Mouse (Mus musculus): ENCODE measurements around the gene Thy1.
A peak's percentile ranks its signal among the peaks of the same experiment; 100 is the strongest.

Gene Thy1

DNA sequence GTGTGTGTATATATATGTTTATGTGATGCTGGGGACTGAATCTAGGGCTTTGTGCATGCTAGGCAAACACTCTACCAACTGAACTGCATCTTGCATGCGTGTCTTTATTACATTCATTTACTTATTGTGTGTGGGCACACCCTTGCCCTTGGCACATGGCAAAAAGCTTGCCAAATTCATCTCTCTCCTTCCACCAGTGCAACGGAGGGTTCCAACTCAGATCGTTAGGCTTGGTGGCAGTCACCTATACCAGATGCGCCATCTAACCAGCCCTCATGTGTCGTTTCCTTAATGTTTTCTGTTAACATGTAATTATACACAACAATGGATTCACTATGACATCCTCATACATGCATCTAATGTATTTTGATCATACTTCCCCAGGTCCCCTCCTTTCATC, 39.1 kb downstream of the Thy1 start:
- DNase-seq (ENCODE audit: low read depth, low spot score): no peak

DNA sequence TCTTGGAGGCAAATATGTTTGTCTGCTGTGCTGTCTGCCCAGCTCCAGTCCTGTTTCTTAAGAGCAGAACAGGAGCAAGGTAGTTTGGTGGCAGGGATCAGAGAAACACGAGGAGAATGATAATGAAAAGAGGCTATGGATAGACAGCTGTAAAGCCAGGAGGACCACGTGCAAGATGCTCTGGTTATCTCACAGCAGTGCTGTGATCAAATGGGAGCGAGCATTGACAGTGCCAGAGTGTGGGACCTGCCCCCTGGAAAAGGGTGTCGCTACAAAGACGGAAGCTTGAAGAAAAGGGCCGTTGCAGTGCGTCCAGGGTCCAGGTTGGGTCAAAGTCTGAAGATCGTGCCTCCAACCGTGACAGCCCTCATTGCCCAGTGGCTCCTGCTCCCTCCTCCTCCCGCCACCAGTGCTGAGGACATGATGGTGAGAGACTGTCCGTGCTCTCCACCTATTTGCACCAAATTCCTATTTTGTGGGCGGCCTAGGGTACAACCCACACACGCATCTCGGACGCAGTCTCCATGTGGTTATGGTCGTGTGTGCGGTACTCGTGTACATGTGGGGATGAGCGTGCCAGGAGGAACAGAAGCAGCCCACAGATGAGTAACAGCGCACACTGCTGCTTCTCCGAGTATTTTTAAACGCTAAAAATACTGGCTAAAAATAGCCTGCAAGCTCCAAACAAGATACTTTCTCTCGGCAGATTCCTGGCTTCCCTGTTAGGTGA, 40.4 kb downstream of the Thy1 start:
- DNase-seq (ENCODE audit: low read depth, low spot score): no peak

DNA sequence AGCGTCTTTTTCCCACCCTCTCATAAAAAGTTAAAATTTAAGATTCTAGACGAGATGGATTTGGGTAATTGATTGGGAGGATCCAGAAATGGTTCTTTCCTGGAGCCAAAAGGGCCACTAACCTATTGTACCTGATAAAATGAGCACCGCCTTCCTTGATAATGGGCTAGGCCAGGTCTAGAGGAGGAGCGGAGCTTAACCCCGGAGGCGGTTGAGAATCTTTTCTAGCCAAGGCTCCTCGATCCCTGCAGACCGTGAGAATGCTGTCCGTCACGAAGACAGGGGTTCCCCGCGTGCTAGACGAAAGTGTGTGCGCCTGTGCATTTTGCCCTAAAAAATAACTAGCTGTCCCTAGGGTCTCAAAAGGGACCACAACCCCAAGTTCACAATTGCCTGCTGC, 41.1 kb downstream of the Thy1 start:
- DNase-seq (ENCODE audit: low read depth, low spot score): peak; percentile 36

DNA sequence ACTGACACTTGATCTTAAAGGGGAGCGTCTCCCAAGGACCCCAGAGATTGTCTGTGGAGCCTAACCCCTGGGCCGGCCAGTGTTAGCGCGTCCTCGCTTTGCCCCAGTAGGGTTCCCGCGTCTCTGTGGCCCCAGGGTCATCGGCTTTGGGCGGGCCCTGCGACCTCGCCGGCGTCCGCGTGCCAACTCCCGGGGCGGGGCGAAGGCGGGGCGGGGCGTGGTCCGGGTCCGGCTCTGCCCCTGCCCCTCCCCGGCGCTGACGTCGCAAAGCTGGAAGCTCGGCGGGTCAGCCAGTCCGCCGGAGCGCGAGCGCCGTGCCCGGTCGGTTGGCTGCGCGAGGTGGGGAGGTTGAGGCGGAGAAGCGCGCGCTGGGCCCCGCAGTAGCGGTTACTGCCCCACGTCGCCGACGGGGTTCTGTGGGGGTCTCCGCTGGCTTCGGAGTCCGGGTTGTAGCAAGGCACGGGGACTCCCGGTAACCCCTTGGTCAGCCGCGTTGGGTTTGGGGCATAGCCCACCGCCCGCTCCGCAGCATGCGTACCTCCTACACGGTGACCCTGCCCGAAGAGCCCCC, 41.6 kb downstream of the Thy1 start:
- peak; percentile 59 for DNase-seq (ENCODE audit: low read depth, low spot score)

DNA sequence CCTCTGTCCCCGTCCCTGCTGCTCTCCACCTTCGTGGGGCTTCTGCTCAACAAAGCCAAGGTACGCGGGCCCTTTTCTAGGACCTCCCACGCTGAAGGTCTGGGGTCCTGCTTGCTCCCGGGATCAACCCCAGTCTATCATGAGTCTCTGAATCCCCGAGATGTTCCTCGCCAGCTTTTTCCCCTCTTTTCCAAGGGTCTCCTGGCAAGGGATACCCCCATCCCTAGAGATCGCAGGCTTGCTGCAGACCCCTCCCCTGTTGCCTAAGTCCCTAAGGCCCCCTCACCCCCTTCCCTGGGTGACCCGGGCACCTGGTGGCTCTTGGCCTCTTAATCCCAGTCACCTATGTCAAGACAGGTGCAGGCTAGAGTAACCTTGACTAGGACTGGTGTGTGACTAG, 42.1 kb downstream of the Thy1 start:
- DNase-seq (ENCODE audit: low read depth, low spot score): no peak

DNA sequence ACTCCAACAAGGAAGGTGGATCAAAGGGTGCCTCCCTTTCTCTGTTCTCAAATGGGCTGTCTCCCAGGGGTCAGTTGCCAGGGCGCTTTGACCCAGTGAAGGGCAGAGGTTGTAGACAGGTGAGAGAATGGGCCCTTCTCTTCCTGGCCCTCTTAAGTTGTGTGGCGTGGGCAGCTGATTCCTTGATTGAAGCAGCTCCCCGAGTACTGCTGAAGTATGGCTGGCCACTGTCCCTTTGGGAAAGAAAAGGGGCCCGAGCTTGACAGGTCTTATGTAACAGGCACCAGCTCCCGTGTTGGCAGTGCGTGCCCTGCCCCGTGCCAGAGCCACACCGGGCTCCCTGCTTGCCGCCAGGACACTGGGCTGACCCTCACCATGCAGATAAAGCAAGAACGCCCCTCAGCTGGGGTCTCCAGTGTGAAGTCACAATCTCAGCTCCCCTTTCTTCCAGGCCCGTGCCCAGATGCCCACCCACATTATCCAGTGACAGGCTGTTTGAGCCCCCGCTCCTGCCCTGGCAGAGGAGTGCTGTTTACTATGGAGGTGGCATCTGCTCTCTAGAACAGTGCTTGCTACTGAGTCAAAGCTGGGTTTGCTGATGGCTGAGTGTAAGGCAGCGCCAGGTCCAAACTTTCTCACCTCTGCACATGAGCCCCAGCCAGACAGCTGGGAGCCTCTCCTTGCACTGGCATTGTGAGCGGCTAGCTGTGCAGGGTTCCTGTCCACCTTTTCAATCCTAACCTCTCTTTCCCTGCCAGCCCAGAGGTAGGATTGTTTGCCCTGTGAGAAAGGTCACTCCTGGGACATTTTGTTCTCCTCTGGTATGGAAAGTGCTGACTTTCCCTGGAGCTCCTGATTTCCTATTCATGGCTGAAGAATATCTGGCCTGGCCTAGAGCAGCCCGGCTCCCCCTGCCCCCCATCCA, 42.8 kb downstream of the Thy1 start:
- DNase-seq (ENCODE audit: low read depth, low spot score): no peak

DNA sequence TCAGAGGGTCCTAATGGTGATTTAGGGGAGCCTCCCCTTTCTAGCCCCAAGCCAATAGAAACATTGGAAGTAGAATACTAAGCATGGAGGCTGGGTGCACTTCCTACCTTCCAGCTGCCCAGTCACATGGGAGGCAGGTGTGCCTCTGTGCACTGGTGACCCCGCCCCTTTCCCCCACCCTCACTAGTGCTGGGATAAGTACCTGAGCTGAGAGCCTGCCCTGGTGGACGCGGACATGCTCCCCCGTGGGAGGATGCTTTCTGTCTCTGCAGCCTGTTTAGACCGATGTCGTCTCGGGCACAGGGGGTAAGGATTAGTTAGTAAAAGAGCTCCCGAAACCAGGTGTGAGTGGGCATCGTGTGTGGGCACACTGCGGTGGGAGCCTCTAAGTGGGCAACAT, 43.8 kb downstream of the Thy1 start:
- no peak for DNase-seq (ENCODE audit: low read depth, low spot score)

DNA sequence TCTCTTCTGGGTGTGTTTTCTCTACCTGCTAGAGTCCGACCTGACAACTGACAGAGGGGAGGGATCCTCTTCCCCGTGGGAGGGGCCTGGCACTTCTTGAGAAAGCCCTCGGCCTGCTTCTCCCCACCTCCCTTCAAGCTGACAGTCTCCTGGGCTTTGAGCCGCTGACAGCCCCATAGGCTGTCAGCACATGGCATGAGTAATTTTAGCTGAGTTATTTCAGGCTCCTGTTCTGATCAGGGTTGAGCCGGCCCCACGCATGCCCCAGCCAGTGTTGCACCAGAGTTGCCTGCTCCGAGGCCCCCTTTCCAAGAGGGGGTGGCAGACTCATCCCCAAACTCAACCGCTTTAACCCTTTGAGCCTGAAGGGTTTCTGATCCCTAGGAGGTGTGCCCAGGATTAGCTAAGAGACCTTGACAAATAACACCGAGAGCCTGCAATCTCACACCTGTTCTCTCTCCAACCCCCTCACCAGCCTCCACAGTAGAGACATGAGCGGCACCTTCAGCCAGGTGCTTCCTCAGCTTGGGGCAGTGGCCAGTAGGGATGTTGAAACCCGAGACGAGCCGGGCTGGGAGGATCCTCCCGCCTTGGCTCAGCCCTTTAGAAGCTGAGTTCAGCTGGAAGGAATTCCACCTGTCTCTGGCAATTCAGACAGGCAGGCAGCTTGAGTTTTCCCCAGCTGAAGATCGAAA, 44.7 kb downstream of the Thy1 start:
- DNase-seq (ENCODE audit: low read depth, low spot score): no peak

DNA sequence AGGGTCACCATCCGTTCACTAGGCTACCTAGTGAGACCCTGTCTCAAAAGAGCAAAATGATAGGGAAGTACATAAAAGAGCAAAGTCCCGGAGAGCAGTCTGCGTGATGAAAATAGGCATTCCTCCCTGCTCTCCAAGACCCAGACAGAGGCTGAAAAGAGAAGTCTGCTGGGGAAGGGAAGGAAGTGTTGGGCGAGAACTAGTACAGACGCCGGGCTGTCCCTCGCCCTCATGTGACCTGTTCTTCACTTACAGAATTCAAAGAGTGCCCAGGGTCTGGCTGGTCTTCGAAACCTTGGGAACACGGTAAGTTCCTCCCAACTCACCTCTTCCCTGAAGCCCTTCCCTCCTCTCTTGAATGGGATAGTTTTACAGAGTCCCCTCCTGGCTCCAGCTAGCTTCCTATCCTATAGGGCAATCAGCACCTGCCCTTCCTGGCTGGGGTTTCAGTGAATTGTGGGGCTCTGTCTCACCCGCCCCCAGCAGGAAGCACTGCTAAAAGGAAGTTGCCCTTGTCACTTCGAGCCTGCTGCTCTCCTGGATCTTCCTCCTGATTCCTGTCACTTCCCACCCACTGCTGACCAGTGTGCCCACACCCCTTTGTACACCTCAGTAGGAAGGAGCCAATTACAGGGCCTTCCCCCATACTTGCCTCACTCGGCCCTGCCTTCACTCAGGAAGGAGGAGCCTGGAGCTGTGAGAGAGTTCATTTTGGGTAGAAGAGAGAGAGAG, 45.9 kb downstream of the Thy1 start:
- DNase-seq (ENCODE audit: low read depth, low spot score): no peak

DNA sequence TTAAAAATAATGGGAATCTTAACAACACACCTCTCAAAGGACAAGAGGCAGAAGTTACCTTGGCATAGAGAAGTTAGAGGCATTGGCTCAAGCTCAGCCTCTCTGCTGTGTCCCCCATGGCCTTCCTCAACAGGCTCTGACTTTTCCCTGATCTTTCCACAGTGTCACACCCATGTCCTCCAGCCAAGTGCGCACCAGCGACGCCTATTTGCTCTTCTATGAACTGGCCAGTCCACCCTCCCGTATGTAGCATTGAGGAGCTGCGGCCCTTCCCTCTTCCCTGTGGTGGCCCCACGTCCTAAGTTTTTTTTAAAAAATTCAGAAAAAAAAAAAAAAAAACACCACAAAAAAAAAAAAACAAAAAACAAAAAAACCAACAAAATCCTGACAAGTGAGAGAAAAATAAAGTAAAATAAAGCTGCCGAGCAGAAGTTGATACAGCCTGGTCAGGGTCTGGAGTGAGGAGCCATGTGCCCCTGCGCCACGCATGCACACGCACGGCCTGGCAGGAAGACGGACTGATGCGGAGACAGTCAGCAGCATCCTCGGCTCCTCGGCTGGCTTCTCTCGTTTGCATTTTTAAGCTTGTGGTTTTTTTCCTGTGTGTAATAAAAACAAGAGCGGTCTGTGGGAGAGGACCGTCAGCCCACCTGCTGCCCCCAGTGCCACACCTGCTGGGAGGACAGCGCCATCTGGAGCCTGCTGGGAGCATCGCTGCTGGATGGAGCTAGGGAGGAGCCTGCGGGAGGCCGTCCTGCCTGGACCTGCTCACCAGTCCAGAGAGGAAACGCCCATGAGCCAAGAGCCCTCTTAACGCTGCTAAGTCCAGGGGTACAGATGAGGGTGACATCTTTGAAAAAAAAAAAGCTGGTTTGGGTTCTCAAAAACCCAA, 50.7 kb downstream of the Thy1 start:
- DNase-seq (ENCODE audit: low read depth, low spot score): peak; percentile 66

DNA sequence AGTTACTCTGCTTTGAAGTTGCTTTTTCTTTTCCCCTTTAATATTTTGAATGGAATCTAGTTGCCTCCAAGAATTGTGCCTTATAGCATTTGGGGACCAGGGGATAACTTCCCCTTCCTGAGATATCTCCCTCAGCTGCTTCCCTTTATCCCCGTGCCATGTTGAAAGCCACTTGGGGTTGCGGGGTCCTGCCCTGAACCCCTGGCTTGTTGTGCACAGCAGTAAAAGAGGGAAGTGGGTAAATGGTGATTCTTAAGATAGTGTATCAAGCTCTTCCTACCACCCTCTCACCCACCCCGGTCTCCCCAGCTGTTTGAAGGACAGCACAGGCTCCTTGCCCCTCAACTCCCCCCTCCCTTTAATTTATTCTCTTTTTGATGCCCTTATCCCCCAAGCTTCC, 51.6 kb downstream of the Thy1 start:
- DNase-seq (ENCODE audit: low read depth, low spot score): no peak

DNA sequence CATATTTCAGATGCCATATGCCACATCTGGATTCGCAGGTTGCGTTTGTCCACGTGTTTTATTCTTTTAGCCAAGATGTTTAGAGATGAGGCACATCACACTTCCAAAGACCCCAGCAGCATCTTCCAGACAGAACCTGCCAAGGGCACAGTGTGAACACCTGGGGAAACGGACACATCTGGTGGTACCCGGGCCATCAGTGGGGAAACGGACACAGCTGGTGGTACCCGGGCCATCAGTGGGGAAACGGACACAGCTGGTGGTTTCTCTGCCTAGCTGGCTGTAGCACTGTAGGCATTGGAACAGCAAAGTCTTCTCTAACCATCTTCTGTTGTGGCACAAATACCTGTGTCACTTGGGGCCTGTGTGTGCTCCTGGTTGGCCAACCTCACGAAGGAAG, 52.6 kb downstream of the Thy1 start:
- no peak for DNase-seq (ENCODE audit: low read depth, low spot score)

DNA sequence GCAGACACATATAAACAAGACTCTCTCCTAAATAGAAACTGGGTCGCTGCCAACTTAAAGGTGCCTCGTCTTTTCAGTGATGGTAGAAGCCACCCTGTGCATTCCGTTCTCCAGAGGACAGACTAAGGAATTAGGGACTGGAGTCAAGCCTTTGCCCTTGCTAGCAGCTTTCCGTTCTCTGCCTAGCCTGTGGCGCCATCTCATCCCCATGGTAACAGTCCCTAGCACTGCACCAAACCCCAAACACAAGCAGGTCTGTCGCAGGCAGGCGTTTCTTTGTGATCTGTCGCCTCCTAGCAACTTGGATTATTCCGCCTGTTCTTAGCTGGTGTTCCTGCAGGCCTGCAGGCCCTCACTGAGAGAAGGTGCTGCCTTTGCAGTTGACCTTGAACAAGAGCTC, 53.4 kb downstream of the Thy1 start:
- peak; percentile 67 for DNase-seq (ENCODE audit: low read depth, low spot score)
